ENCODE assay signal across 30 mouse cellular contexts in the genomic region with DNA sequence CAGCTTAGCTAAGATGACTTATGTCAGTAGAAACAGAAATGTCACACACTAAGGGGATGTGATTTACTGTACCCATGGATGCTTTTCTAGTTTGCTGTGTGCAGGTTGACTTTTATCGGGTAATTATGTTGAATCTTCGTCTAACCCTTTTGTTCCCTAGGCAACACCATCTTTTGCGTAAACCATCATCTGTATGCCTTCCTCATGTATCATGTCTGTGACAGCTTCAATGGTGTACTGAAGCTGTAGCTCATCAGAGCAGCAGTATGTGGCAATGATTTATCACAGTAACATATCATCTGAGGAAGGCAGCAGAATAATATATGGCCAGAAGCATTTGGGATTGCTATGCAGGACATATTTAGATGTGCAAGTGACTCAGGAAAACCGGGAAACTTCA.
A peak's percentile ranks its signal among the peaks of the same experiment; 100 is the strongest.
DNase-seq lines count a peak whose midpoint lies in the region; ATAC-seq lines count a peak whose summit lies in the region.
"Had no signal": no experiment of that assay in that cellular context is flagged by ENCODE, and none has a peak within 500 bp of the region (broad histone marks: within the 10 kb centered on the region; RNA-seq: fewer than 3 reads in every experiment).

No protein-coding gene starts in this region.

- H3K4me3 ChIP-seq in hindbrain, embryonic 11.5 days (ENCODE audit: low read depth, low read length), result no peak overlapping the region
- no peak overlapping the region for H3K4me3 ChIP-seq in hindbrain, embryonic 10.5 days
- no peak overlapping the region for H3K4me3 ChIP-seq in hindbrain, embryonic 16.5 days (ENCODE audit: low read length)
- no peak overlapping the region for H3K4me3 ChIP-seq in neural tube, embryonic 14.5 days (ENCODE audit: low read depth, low read length)
- H3K4me3 ChIP-seq: embryonic facial prominence, embryonic 12.5 days; forebrain, embryonic 15.5 days; heart, adult 2 months; heart, embryonic 13.5 days; liver, embryonic 13.5 days; midbrain, embryonic 15.5 days had no signal

- DNase-seq in hindbrain, embryonic 11.5 days (ENCODE audit: low spot score), result peak; percentile 6
- DNase-seq in hindbrain, embryonic 10.5 days (ENCODE audit: low spot score), result no peak
- peak; percentile 2 for DNase-seq in embryo, embryonic 11 days
- DNase-seq in adrenal gland, adult (ENCODE audit: inconsistent age in 2 of 2, low spot score in 1 of 2), result no peak
- no peak for DNase-seq in frontal cortex, postnatal 36 days (ENCODE audit: low spot score in 2 of 2)
- no peak for DNase-seq in cerebellum, adult 9-10 months
- DNase-seq: adrenal gland, postnatal 14 days; cerebellum, adult 11-12 months; cerebellum, postnatal 10 days; heart, adult 2 months; heart, postnatal 10 days; kidney, adult 18-20 months; kidney, postnatal 36 days; left cerebral cortex, postnatal 4 days; liver, embryonic 13.5 days; lung, adult 18-20 months; lung, postnatal 4 days; right cerebral cortex, adult 18-20 months; spleen, adult 18-20 months; thymus, adult 18-20 months; thymus, postnatal 25 days had no signal

- WGBS in hindbrain, embryonic 11.5 days, result 75% methylated on average over 4 of the region's 4 CpGs
- WGBS in hindbrain, embryonic 10.5 days, result 82% methylated on average over 4 of the region's 4 CpGs
- WGBS in hindbrain, embryonic 16.5 days, result 54% methylated on average over 4 of the region's 4 CpGs
- WGBS in neural tube, embryonic 14.5 days, result 50% methylated on average over 4 of the region's 4 CpGs

- no peaks in the 10 kb centered on the region for H3K36me3 ChIP-seq in hindbrain, embryonic 11.5 days (ENCODE audit: control insufficient read depth, insufficient read depth, low read length)
- no peaks in the 10 kb centered on the region for H3K36me3 ChIP-seq in hindbrain, embryonic 10.5 days
- H3K36me3 ChIP-seq in hindbrain, embryonic 16.5 days (ENCODE audit: control insufficient read depth, insufficient read depth, low read length), result no peaks in the 10 kb centered on the region
- H3K36me3 ChIP-seq in neural tube, embryonic 14.5 days (ENCODE audit: control insufficient read depth, insufficient read depth, low read length), result no peaks in the 10 kb centered on the region
- H3K36me3 ChIP-seq: embryonic facial prominence, embryonic 12.5 days; forebrain, embryonic 15.5 days; heart, embryonic 13.5 days; liver, embryonic 13.5 days; midbrain, embryonic 15.5 days had no signal

- no peak overlapping the region for H3K9ac ChIP-seq in hindbrain, embryonic 11.5 days (ENCODE audit: low read depth, low read length)
- no peak overlapping the region for H3K9ac ChIP-seq in hindbrain, embryonic 16.5 days (ENCODE audit: low read depth, low read length)
- no peak overlapping the region for H3K9ac ChIP-seq in neural tube, embryonic 14.5 days (replicated peaks; ENCODE audit: low read depth, low read length)
- H3K9ac ChIP-seq: embryonic facial prominence, embryonic 12.5 days; forebrain, embryonic 15.5 days; heart, embryonic 13.5 days; liver, embryonic 13.5 days; midbrain, embryonic 15.5 days had no signal

- H3K9me3 ChIP-seq in hindbrain, embryonic 11.5 days (ENCODE audit: control insufficient read depth, low read length), result no peaks in the 10 kb centered on the region
- no peaks in the 10 kb centered on the region for H3K9me3 ChIP-seq in hindbrain, embryonic 10.5 days
- no peaks in the 10 kb centered on the region for H3K9me3 ChIP-seq in hindbrain, embryonic 16.5 days (ENCODE audit: control insufficient read depth, low read length)
- H3K9me3 ChIP-seq in neural tube, embryonic 14.5 days (ENCODE audit: control insufficient read depth, low read length), result no peaks in the 10 kb centered on the region
- H3K9me3 ChIP-seq: embryonic facial prominence, embryonic 12.5 days; forebrain, embryonic 15.5 days; heart, embryonic 13.5 days; liver, embryonic 13.5 days; midbrain, embryonic 15.5 days had no signal

- H3K4me1 ChIP-seq in hindbrain, embryonic 11.5 days (replicated peaks; ENCODE audit: control insufficient read depth, insufficient read depth, low read length), result no peaks in the 10 kb centered on the region
- H3K4me1 ChIP-seq in hindbrain, embryonic 10.5 days (replicated peaks), result no peaks in the 10 kb centered on the region
- H3K4me1 ChIP-seq in hindbrain, embryonic 16.5 days (ENCODE audit: control insufficient read depth, insufficient read depth, low read depth, low read length), result no peaks in the 10 kb centered on the region
- no peaks in the 10 kb centered on the region for H3K4me1 ChIP-seq in neural tube, embryonic 14.5 days (ENCODE audit: control insufficient read depth, insufficient read depth, low read length)
- H3K4me1 ChIP-seq: embryonic facial prominence, embryonic 12.5 days; forebrain, embryonic 15.5 days; heart, embryonic 13.5 days; liver, embryonic 13.5 days; midbrain, embryonic 15.5 days had no signal

- H3K27ac ChIP-seq in hindbrain, embryonic 11.5 days (ENCODE audit: low read depth, low read length), result no peak overlapping the region
- no peak overlapping the region for H3K27ac ChIP-seq in hindbrain, embryonic 10.5 days
- no peak overlapping the region for H3K27ac ChIP-seq in hindbrain, embryonic 16.5 days (ENCODE audit: low read depth, low read length)
- no peak overlapping the region for H3K27ac ChIP-seq in neural tube, embryonic 14.5 days (ENCODE audit: low read depth, low read length)
- H3K27ac ChIP-seq: embryonic facial prominence, embryonic 12.5 days; forebrain, embryonic 15.5 days; heart, adult 2 months; heart, embryonic 13.5 days; liver, embryonic 13.5 days; midbrain, embryonic 15.5 days had no signal

- H3K27me3 ChIP-seq in hindbrain, embryonic 11.5 days (ENCODE audit: control insufficient read depth, insufficient read depth, low read length), result no peaks in the 10 kb centered on the region
- no peaks in the 10 kb centered on the region for H3K27me3 ChIP-seq in hindbrain, embryonic 10.5 days (ENCODE audit: insufficient read depth, poor library complexity, severe bottlenecking)
- no peaks in the 10 kb centered on the region for H3K27me3 ChIP-seq in hindbrain, embryonic 16.5 days (replicated peaks; ENCODE audit: control insufficient read depth, insufficient read depth, low read length)
- no peaks in the 10 kb centered on the region for H3K27me3 ChIP-seq in neural tube, embryonic 14.5 days (ENCODE audit: control insufficient read depth, insufficient read depth, low read length)
- H3K27me3 ChIP-seq: embryonic facial prominence, embryonic 12.5 days; forebrain, embryonic 15.5 days; heart, embryonic 13.5 days; liver, embryonic 13.5 days; midbrain, embryonic 15.5 days; Patski had no signal

- peak; percentile 81 for ATAC-seq in hindbrain, embryonic 11.5 days (ENCODE audit: low FRiP score)
- peak; percentile 75 for ATAC-seq in hindbrain, embryonic 16.5 days
- peak; percentile 94 for ATAC-seq in neural tube, embryonic 14.5 days (ENCODE audit: low read depth)
- ATAC-seq: forebrain, embryonic 15.5 days; inflammation-experienced regulatory T-cells, adult 6 months; lung, postnatal 0 days; midbrain, embryonic 15.5 days; Patski had no signal

- H3K4me2 ChIP-seq in hindbrain, embryonic 11.5 days (replicated peaks; ENCODE audit: low read depth, low read length), result no peak overlapping the region
- no peak overlapping the region for H3K4me2 ChIP-seq in hindbrain, embryonic 16.5 days (ENCODE audit: low read length)
- H3K4me2 ChIP-seq in neural tube, embryonic 14.5 days (ENCODE audit: low read depth, low read length), result no peak overlapping the region
- H3K4me2 ChIP-seq: embryonic facial prominence, embryonic 12.5 days; forebrain, embryonic 15.5 days; heart, embryonic 13.5 days; liver, embryonic 13.5 days; midbrain, embryonic 15.5 days had no signal

Comparison
In these comparisons a context has a peak if more than half of its experiments do, and no peak if none do; other contexts are left out.
1. DNase-seq: peak in hindbrain, embryonic 11.5 days (single experiment) and embryo, embryonic 11 days (single experiment); none in hindbrain, embryonic 10.5 days (single experiment), adrenal gland, adult (0 of 2), frontal cortex, postnatal 36 days (0 of 2) and cerebellum, adult 9-10 months (single experiment).
2. Peak in every context shown above with its lines, with median percentiles within 50 percentile points of each other: ATAC-seq.